Mouse (Mus musculus) gastrocnemius, adult 18-20 months (tissue): ENCODE measurements around the gene Gm527. TPM values are rescaled to one million over a fixed set of nuclear protein-coding genes. Genes with fewer than 3 reads are reported as not detected.

Source experiments
- total RNA-seq, 2 experiments: library from RNA; stranded (reverse); gene quantifications; 2 replicates each; pipeline ENCODE4 v1.2.3; 2021

The Gm527 gene
- total RNA-seq, 2 experiments from 2014 or later, result 2.4 to 3.5 TPM

Other genes starting within 250 kb of the Gm527 start
- gene Klhl28, start 47.6 kb downstream of the Gm527 start, total RNA-seq, result 1 to 10 TPM; 9.0 TPM
- 1 to 10 TPM; 6.9 to 8.2 TPM for gene Togaram1, start 47.9 kb downstream of the Gm527 start, total RNA-seq
- 10 to 100 TPM; 12.1 to 12.4 TPM for gene Prpf39, start 118.4 kb downstream of the Gm527 start, total RNA-seq
- gene Fkbp3, start 156.1 kb downstream of the Gm527 start, total RNA-seq, result 100 to 1,000 TPM; 188 to 207 TPM
- gene Fancm, start 157.7 kb downstream of the Gm527 start, total RNA-seq, result 1 to 10 TPM; 1.4 to 1.9 TPM